Mouse (Mus musculus) liver, adult 2 months (tissue): ENCODE data around the gene Tpra1.

Experiments
- CTCF ChIP-seq: fragments of 200-500 bp; IDR thresholded peaks from 2 replicates; pipeline ENCODE4 v1.5.1; 2011; ENCODE audit warnings: low read depth, low read length, control low read depth
- POLR2A ChIP-seq: fragments of 200-500 bp; IDR thresholded peaks from 2 replicates; pipeline ENCODE4 v1.6.1; 2011; ENCODE audit warnings: low read length, control low read depth; ENCODE audit not compliant: insufficient read depth; ENCODE audit errors: extremely low read depth

DNA sequence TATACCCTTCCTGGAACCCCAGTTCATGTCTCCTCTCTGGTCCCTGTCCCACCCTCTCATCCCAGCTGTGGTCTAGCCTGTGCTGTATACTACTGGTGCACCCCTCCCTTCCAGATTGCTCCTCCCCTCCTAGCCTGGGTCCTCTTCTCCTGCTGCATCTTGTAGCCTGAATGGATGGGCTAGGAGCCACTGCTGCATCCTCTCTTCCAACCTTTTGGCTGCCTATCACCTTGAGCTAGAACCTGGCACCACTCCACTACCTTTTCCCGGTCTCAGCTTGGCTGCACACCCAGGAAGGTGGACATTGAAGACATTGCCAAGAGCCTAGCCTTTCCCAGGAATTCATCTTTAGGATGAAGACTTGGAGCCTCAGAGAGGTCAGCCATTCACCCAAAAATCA is 26.0 kb downstream of the Tpra1 start:
- TF ChIP-seq POLR2A (no peak), CTCF (no peak)
